Mouse (Mus musculus) small intestine, adult 2 months (tissue): ENCODE measurements at regions not wholly inside any gene's neighbourhood (a gene's known extent, or its start where the extent isn't known, plus 50 kb on each side); places are given as distances from the start of the nearest gene placed in this dataset.

ENCODE experiments used
- CTCF ChIP-seq: fragments of 200-500 bp; IDR thresholded peaks from 2 replicates; pipeline ENCODE4 v1.5.1; 2012; ENCODE audit warnings: low read depth, mild to moderate bottlenecking, control low read depth, inconsistent platforms, low read length, moderate library complexity, mixed read lengths; ENCODE audit not compliant: insufficient replicate concordance, insufficient read length; ENCODE audit errors: extremely low read depth
- POLR2A ChIP-seq: fragments of 200-500 bp; IDR thresholded peaks from 2 replicates; pipeline ENCODE4 v1.6.1; 2012; ENCODE audit warnings: low read depth, mild to moderate bottlenecking, control low read depth, inconsistent platforms, low read length, moderate library complexity

DNA sequence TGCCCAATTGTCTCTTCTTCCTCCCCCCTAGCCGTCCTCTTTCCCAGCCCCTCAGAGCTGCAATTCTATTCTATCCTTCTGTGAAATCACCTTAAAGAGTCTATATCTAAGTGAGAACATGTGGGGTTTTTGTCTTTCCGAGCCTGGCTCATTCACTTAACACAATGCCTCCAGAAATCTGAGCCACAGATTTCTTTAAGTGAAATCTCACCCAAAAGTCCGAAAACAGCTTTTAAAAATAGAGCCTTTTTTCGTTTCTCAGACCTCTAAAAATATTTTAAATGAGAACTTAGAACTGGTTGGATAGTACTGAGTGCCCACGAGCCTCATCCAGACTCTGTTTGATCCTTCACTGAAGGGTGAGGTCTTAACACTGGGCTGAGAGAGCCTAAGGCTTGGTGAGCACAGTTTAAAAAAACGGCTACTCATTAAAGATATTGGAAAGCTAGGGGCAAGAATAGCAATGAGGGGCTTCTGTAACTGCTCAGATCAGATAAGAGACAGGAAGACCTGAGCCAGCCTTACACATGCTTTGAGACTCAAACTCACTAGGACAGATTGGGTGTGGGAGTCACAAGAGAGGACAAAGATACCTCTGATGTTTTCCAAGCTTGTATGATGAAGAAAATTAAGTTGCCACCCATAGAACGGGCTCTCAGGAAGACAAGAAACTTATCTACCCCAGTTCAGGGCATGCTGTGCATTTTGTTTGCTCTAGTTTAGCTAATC is 427.3 kb downstream of the Prss52 start:
- no peak for TF ChIP-seq CTCF
- TF ChIP-seq POLR2A: no peak
